ENCODE assay signal across 9 mouse cellular contexts in the genomic region with DNA sequence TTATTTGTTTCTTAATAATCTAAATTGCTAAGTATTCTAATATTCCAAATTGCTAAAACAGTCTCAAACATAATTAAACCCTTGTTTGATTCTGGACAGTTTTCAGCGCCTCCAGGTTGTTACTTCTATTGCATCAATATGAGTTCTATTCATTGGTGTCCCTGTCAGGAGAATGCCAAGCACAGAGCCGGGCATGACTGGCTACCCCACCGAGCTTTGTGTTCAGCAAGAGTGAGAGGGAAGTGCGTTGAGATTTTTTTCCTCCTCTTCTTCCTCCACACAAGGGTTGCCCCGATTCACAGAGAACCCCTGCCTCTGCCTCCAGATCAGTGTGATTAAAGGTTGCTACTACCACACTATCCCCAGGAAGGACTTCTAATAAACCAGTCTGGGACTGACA. TPM values are rescaled to one million over a fixed set of nuclear protein-coding genes. Genes with fewer than 3 reads are reported as not detected.
DNase-seq lines count a peak whose midpoint lies in the region; ATAC-seq and TF ChIP-seq lines count a peak whose summit lies in the region.
"Had no signal": no experiment of that assay in that cellular context is flagged by ENCODE, and none has a peak within 500 bp of the region (broad histone marks: within the 10 kb centered on the region; RNA-seq: fewer than 3 reads in every experiment).

No protein-coding gene starts in this region.

- peaks cover 2% of the 10 kb centered on the region; the same call in 1 of the 2 replicates for H3K4me1 ChIP-seq in embryonic facial prominence, embryonic 11.5 days (ENCODE audit: control insufficient read depth, insufficient read depth, low read length)
- peaks cover 39% of the 10 kb centered on the region for H3K4me1 ChIP-seq in midbrain, embryonic 15.5 days

- no peak for TF ChIP-seq CTCF in layer of hippocampus, adult 2 months (conservative IDR thresholded peaks at IDR 0.05)

- no peak for DNase-seq in layer of hippocampus, adult 2 months (ENCODE audit: low spot score in 2 of 2)
- no peak for DNase-seq in layer of hippocampus, adult 9-10 months (ENCODE audit: low spot score)
- DNase-seq in embryonic facial prominence, embryonic 11.5 days (ENCODE audit: low spot score) = peak; percentile 17
- no peak for DNase-seq in embryo, embryonic 10 days (ENCODE audit: low spot score)
- no peak for DNase-seq in spleen, adult 18-20 months

- H3K27me3 ChIP-seq in embryonic facial prominence, embryonic 11.5 days (ENCODE audit: control insufficient read depth, insufficient read depth, low read length) = no peaks in the 10 kb centered on the region
- H3K27me3 ChIP-seq in midbrain, embryonic 15.5 days (replicated peaks) = no peaks in the 10 kb centered on the region

- no peaks in the 10 kb centered on the region for H3K9me3 ChIP-seq in embryonic facial prominence, embryonic 11.5 days (replicated peaks; ENCODE audit: control insufficient read depth, low read length)
- H3K9me3 ChIP-seq in midbrain, embryonic 15.5 days = no peaks in the 10 kb centered on the region

- 35% methylated on average over 5 of the region's 5 CpGs for WGBS in embryonic facial prominence, embryonic 11.5 days
- WGBS in midbrain, embryonic 15.5 days = 9% methylated on average over 5 of the region's 5 CpGs

- no peaks in the 10 kb centered on the region for H3K36me3 ChIP-seq in embryonic facial prominence, embryonic 11.5 days (replicated peaks; ENCODE audit: control insufficient read depth, insufficient read depth, low read depth, low read length)
- no peaks in the 10 kb centered on the region for H3K36me3 ChIP-seq in midbrain, embryonic 15.5 days (replicated peaks)

- no peak overlapping the region for H3K4me2 ChIP-seq in embryonic facial prominence, embryonic 11.5 days (ENCODE audit: low read depth, low read length)
- H3K4me2 ChIP-seq in midbrain, embryonic 15.5 days = 0 out of 2 replicates have a peak overlapping the region, but pooled peaks have one; percentile 9

- no peak overlapping the region for H3K9ac ChIP-seq in embryonic facial prominence, embryonic 11.5 days (replicated peaks; ENCODE audit: low read length)
- no peak overlapping the region for H3K9ac ChIP-seq in midbrain, embryonic 15.5 days
- H3K9ac ChIP-seq: liver, embryonic 14.5 days had no signal

- peak overlapping the region; percentile 20; the same call in 1 of the 2 replicates for H3K4me3 ChIP-seq in layer of hippocampus, adult 2 months
- H3K4me3 ChIP-seq in embryonic facial prominence, embryonic 11.5 days (ENCODE audit: low read depth, low read length) = no peak overlapping the region
- no peak overlapping the region for H3K4me3 ChIP-seq in midbrain, embryonic 15.5 days

- peak overlapping the region; percentile 74 for H3K27ac ChIP-seq in layer of hippocampus, adult 2 months
- H3K27ac ChIP-seq in embryonic facial prominence, embryonic 11.5 days (replicated peaks; ENCODE audit: low read depth, low read length) = no peak overlapping the region
- peak overlapping the region; percentile 55; the same call in 1 of the 2 replicates for H3K27ac ChIP-seq in midbrain, embryonic 15.5 days
- H3K27ac ChIP-seq: liver, embryonic 14.5 days had no signal

- ATAC-seq in embryonic facial prominence, embryonic 11.5 days (replicated peaks; ENCODE audit: insufficient number of reproducible peaks, low FRiP score, low TSS enrichment, low read depth) = no peak
- ATAC-seq in granulocyte monocyte progenitor cell, adult 5-6 weeks (replicated peaks; ENCODE audit: poor library complexity, severe bottlenecking) = peak; percentile 44
- ATAC-seq in midbrain, embryonic 15.5 days (replicated peaks) = peak; percentile 43; the same call in 1 of the 2 replicates
- ATAC-seq: inflammation-experienced regulatory T-cells, adult 6 months had no signal

RNA-seq across cellular contexts. Expression of a gene that starts 53.5 kb away (rescaled TPM):
- 10 to 100 TPM; 20.9 to 21.0 TPM for total RNA-seq in layer of hippocampus, adult 2 months (2021)
- 11.0 and 12.0 TPM in 2 replicates for polyA plus RNA-seq in embryonic facial prominence, embryonic 11.5 days (2014; fragmentation: Nextera tagmentation; extraction: Ambion mirVana)
- total RNA-seq in granulocyte monocyte progenitor cell, adult 5-6 weeks (2014; fragmentation: Nextera tagmentation) = 19.9 and 20.8 TPM in 2 replicates
- total RNA-seq in granulocyte monocyte progenitor cell, adult 5-6 weeks (2017) = 11.3 and 20.0 TPM in 2 replicates
- polyA plus RNA-seq in midbrain, embryonic 15.5 days (2015; fragmentation: Nextera tagmentation; extraction: Ambion mirVana) = 41.7 and 47.8 TPM in 2 replicates
